Mouse (Mus musculus): ENCODE data around the gene Eml3.
A peak's percentile ranks its signal among the peaks of the same experiment; 100 is the strongest.

Gene Eml3

GRCm38 (mm10) chr19:8989066-8989566 is 59.8 kb downstream of the Eml3 start, which contains the start of gene Ahnak:
TSS of gene Ahnak (plus strand) at chr19:8989284.
- peak; percentile 88 for DNase-seq

- DNase-seq: peak; percentile 94
Measured at GRCm38 (mm10) chr19:8989567-8990431, 60.4 kb downstream of the Eml3 start.

GRCm38 (mm10) chr19:8990432-8991102 is 61.2 kb downstream of the Eml3 start:
- peak; percentile 70 for DNase-seq
